Mouse (Mus musculus) testis, adult 2 months (tissue): Measurements from ENCODE around the gene Ccdc86. TPM values are rescaled to one million over a fixed set of nuclear protein-coding genes. Genes with fewer than 3 reads are reported as not detected.

Experiments
- H3K27ac ChIP-seq: fragments of 200-500 bp; 2 replicates; pipeline ENCODE4 v1.5.1; 2012; ENCODE audit warnings: low read depth, low read length; ENCODE audit not compliant: control insufficient read depth, insufficient read depth
- H3K27me3 ChIP-seq: fragments of 200-500 bp; 2 replicates; pipeline ENCODE4 v1.6.1; 2012; ENCODE audit warnings: mild to moderate bottlenecking, low read length, moderate library complexity; ENCODE audit not compliant: control insufficient read depth, insufficient read depth
- H3K36me3 ChIP-seq: fragments of 200-500 bp; 2 replicates; pipeline ENCODE4 v1.6.1; 2012; ENCODE audit warnings: mild to moderate bottlenecking, low read length; ENCODE audit not compliant: control insufficient read depth, insufficient read depth
- H3K4me1 ChIP-seq: fragments of 200-500 bp; 2 replicates; pipeline ENCODE4 v1.6.1; 2012; ENCODE audit warnings: low read length; ENCODE audit not compliant: control insufficient read depth, insufficient read depth
- H3K4me3 ChIP-seq: fragments of 200-500 bp; 2 replicates; pipeline ENCODE4 v1.5.1; 2012; ENCODE audit warnings: low read depth, mild to moderate bottlenecking, low read length, moderate library complexity, mixed read lengths; ENCODE audit not compliant: control insufficient read depth
- CTCF ChIP-seq: fragments of 200-500 bp; IDR thresholded peaks from 2 replicates; pipeline ENCODE4 v1.5.1; 2012; ENCODE audit warnings: low read depth, mild to moderate bottlenecking, inconsistent platforms, low read length, moderate library complexity; ENCODE audit not compliant: control insufficient read depth, insufficient read depth, insufficient replicate concordance
- POLR2A ChIP-seq: fragments of 200-500 bp; IDR thresholded peaks from 2 replicates; pipeline ENCODE4 v1.6.1; 2012; ENCODE audit warnings: low read depth, mild to moderate bottlenecking, inconsistent platforms, low read length, moderate library complexity; ENCODE audit not compliant: control insufficient read depth
- polyA plus RNA-seq: library from polyadenylated mRNA; depleted of rRNA; stranded (reverse); fragments of >200 nt; gene quantifications from 2 replicates; pipeline ENCODE4 v1.2.3, GENCODE M21; 2012; rRNA removed

The Ccdc86 gene
- polyA plus RNA-seq, 1 experiment: 13.5 TPM

- Histone ChIP-seq H3K36me3 (no peaks in the 10 kb centered on the region), H3K27me3 (no peaks in the 10 kb centered on the region), H3K27ac (no peak overlapping the region), H3K4me3 (no peak overlapping the region), H3K4me1 (peaks cover 5% of the 10 kb centered on the region)
- TF ChIP-seq POLR2A (no peak), CTCF (no peak)
Measured at GRCm38 (mm10) chr19:10892201-10892600, 56.9 kb downstream of the Ccdc86 start.

Other genes with a start within 250 kb of the Ccdc86 start
- gene Cd5, start 210.3 kb downstream of the Ccdc86 start, polyA plus RNA-seq: 0.06 and 0.18 TPM in 2 replicates
- gene Cd6, start 119.2 kb downstream of the Ccdc86 start, polyA plus RNA-seq: not detected in 2 replicates
- 0.43 and 0.67 TPM in 2 replicates for gene Slc15a3, start 109.5 kb downstream of the Ccdc86 start, polyA plus RNA-seq
- 2.6 and 3.1 TPM in 2 replicates for gene Tmem132a, start 79.3 kb downstream of the Ccdc86 start, polyA plus RNA-seq
- gene Tmem109, start 67.3 kb downstream of the Ccdc86 start, polyA plus RNA-seq: 40.3 and 44.3 TPM in 2 replicates
- gene Prpf19, start 54.0 kb downstream of the Ccdc86 start, polyA plus RNA-seq: 86.2 and 86.5 TPM in 2 replicates
- 0.15 and 0.24 TPM in 2 replicates for gene Zp1, start 28.6 kb downstream of the Ccdc86 start, polyA plus RNA-seq
- 0.88 and 1.2 TPM in 2 replicates for gene Ptgdr2, start 12.1 kb downstream of the Ccdc86 start, polyA plus RNA-seq
- gene Ms4a10, start 25.4 kb upstream of the Ccdc86 start, polyA plus RNA-seq: 0.48 and 2.2 TPM in 2 replicates
- 0.11 and 0.65 TPM in 2 replicates for gene Ms4a15, start 44.0 kb upstream of the Ccdc86 start, polyA plus RNA-seq
- 0.83 and 1.2 TPM in 2 replicates for gene Ms4a18, start 68.8 kb upstream of the Ccdc86 start, polyA plus RNA-seq
- 0.28 and 0.45 TPM in 2 replicates for gene Ms4a8a, start 131.8 kb upstream of the Ccdc86 start, polyA plus RNA-seq
- 408 and 421 TPM in 2 replicates for gene 1700017D01Rik, start 181.6 kb upstream of the Ccdc86 start, polyA plus RNA-seq
- 57.2 and 77.8 TPM in 2 replicates for gene 1700025F22Rik, start 216.1 kb upstream of the Ccdc86 start, polyA plus RNA-seq
- 103 and 113 TPM in 2 replicates for gene Ms4a13, start 247.5 kb upstream of the Ccdc86 start, polyA plus RNA-seq